Mouse (Mus musculus): Measurements from ENCODE around the gene Fam170b. TPM values are rescaled to one million over a fixed set of nuclear protein-coding genes. Genes with fewer than 3 reads are reported as not detected.

The Fam170b gene
- polyA plus RNA-seq, 1 experiment, result not detected

GRCm38 (mm10) chr14:32801016-32801661 is 32.6 kb upstream of the Fam170b start:
- no peak for DNase-seq
- Histone ChIP-seq H3K4me3 (replicated peaks; ENCODE audit: extremely low read depth, low read depth, low read length) (no peak overlapping the region), H3K4me1 (ENCODE audit: control insufficient read depth, insufficient read depth, low read length) (no peaks in the 10 kb centered on the region)
- WGBS, result 60% methylated on average over 11 of the region's 11 CpGs
- TF ChIP-seq CTCF (IDR thresholded peaks at IDR 0.05; ENCODE audit: insufficient read depth, low read length) (peak; percentile 43), POLR2A (IDR thresholded peaks at IDR 0.05; ENCODE audit: borderline replicate concordance, extremely low read depth, low read depth, low read length) (no peak)

DNA sequence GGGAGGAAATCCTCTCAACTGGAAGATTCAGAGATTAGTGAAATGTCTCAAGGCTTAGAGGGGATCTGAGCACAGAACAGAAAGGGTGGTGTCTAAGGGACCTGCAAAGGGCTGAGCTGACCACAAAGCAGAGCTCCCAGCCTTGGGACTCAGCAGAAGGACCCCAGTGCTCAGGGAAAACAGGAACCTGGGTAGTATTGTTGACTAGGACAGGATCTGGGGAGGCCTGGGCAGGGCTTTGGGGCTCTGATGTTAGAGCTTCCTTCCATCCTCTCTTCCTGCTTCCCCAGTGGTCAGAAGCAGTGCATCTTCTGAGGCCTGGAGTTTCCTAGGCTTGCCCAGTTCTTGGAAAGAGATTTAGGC is 32.1 kb upstream of the Fam170b start:
- Histone ChIP-seq H3K4me3 (replicated peaks; ENCODE audit: extremely low read depth, low read depth, low read length) (no peak overlapping the region), H3K4me1 (ENCODE audit: control insufficient read depth, insufficient read depth, low read length) (no peaks in the 10 kb centered on the region)
- DNase-seq, result no peak
- TF ChIP-seq POLR2A (IDR thresholded peaks at IDR 0.05; ENCODE audit: borderline replicate concordance, extremely low read depth, low read depth, low read length) (no peak), CTCF (IDR thresholded peaks at IDR 0.05; ENCODE audit: insufficient read depth, low read length) (no peak)

GRCm38 (mm10) chr14:32810111-32810510 is 23.7 kb upstream of the Fam170b start:
- H3K4me1 ChIP-seq (ENCODE audit: control insufficient read depth, insufficient read depth, low read length), result no peaks in the 10 kb centered on the region
- TF ChIP-seq CTCF (IDR thresholded peaks at IDR 0.05; ENCODE audit: insufficient read depth, low read length) (no peak), POLR2A (IDR thresholded peaks at IDR 0.05; ENCODE audit: borderline replicate concordance, extremely low read depth, low read depth, low read length) (no peak)
- no peak for DNase-seq
- H3K4me3 ChIP-seq (replicated peaks; ENCODE audit: extremely low read depth, low read depth, low read length), result no peak overlapping the region

GRCm38 (mm10) chr14:32812429-32812828 is 21.3 kb upstream of the Fam170b start:
- TF ChIP-seq POLR2A (IDR thresholded peaks at IDR 0.05; ENCODE audit: borderline replicate concordance, extremely low read depth, low read depth, low read length) (no peak), CTCF (IDR thresholded peaks at IDR 0.05; ENCODE audit: insufficient read depth, low read length) (no peak)
- no peaks in the 10 kb centered on the region for H3K4me1 ChIP-seq (ENCODE audit: control insufficient read depth, insufficient read depth, low read length)
- WGBS, result 53% methylated on average over 6 of the region's 6 CpGs
- H3K4me3 ChIP-seq (replicated peaks; ENCODE audit: extremely low read depth, low read depth, low read length), result no peak overlapping the region
- DNase-seq, result no peak

DNA sequence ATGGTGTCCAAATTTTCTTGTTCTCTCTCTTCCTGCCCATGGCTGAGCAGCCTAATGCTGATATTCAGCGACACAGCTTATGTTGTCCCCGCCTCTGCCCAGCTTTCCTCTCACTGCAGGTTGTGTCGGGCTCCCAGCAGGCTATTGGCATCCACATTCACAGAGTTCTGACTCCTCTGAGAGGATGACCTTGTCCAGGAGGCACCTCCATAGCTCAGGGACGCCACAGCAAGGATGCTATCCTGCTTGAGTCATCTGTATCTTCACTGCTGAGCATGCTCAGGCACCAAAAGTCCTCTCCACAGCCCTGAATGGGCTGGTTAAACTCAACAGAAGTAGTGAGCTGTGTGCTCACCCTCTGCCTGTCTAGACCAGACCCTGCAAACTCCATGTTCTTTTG is 18.8 kb upstream of the Fam170b start:
- WGBS, result 62% methylated on average over 4 of the region's 4 CpGs
- TF ChIP-seq CTCF (IDR thresholded peaks at IDR 0.05; ENCODE audit: insufficient read depth, low read length) (no peak), POLR2A (IDR thresholded peaks at IDR 0.05; ENCODE audit: borderline replicate concordance, extremely low read depth, low read depth, low read length) (no peak)
- Histone ChIP-seq H3K4me3 (replicated peaks; ENCODE audit: extremely low read depth, low read depth, low read length) (no peak overlapping the region), H3K4me1 (ENCODE audit: control insufficient read depth, insufficient read depth, low read length) (no peaks in the 10 kb centered on the region)
- no peak for DNase-seq

- TF ChIP-seq POLR2A (IDR thresholded peaks at IDR 0.05; ENCODE audit: borderline replicate concordance, extremely low read depth, low read depth, low read length) (no peak), CTCF (IDR thresholded peaks at IDR 0.05; ENCODE audit: insufficient read depth, low read length) (no peak)
- Histone ChIP-seq H3K4me3 (replicated peaks; ENCODE audit: extremely low read depth, low read depth, low read length) (no peak overlapping the region), H3K4me1 (ENCODE audit: control insufficient read depth, insufficient read depth, low read length) (no peaks in the 10 kb centered on the region)
- no peak for DNase-seq
- 58% methylated on average over 4 of the region's 4 CpGs for WGBS
These were observed 17.2 kb upstream of the Fam170b start for GRCm38 (mm10) chr14:32816533-32816932.

DNA sequence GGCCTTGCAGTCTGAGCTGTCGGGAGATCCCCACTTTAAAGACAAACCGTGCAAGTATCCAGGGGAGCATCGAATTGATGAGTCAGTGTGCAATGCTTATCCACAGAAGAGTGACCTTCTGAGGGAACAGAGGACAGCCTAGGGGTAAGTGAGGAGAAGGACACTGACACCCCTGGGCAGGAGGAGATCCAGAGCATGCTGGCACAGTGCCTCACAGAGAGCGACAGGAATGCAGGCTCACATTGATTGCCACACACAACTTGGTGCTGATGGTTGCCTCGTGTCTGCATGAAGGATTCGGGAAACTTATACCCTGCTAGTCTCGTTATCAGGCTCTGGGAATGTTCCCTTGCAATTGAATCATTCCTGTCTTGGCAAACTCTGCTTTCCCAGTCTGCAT is 16.5 kb upstream of the Fam170b start:
- H3K4me3 ChIP-seq (replicated peaks; ENCODE audit: extremely low read depth, low read depth, low read length), result no peak overlapping the region
- H3K4me1 ChIP-seq (ENCODE audit: control insufficient read depth, insufficient read depth, low read length), result no peaks in the 10 kb centered on the region
- no peak for DNase-seq
- TF ChIP-seq CTCF (IDR thresholded peaks at IDR 0.05; ENCODE audit: insufficient read depth, low read length), result no peak
- no peak for TF ChIP-seq POLR2A (IDR thresholded peaks at IDR 0.05; ENCODE audit: borderline replicate concordance, extremely low read depth, low read depth, low read length)
- WGBS, result 63% methylated on average over 7 of the region's 7 CpGs

- no peak overlapping the region for H3K4me3 ChIP-seq (replicated peaks; ENCODE audit: extremely low read depth, low read depth, low read length)
- no peak for DNase-seq
- 38% methylated on average over 1 of the region's 1 CpGs for WGBS
- H3K4me1 ChIP-seq (ENCODE audit: control insufficient read depth, insufficient read depth, low read length), result no peaks in the 10 kb centered on the region
- no peak for TF ChIP-seq POLR2A (IDR thresholded peaks at IDR 0.05; ENCODE audit: borderline replicate concordance, extremely low read depth, low read depth, low read length)
- no peak for TF ChIP-seq CTCF (IDR thresholded peaks at IDR 0.05; ENCODE audit: insufficient read depth, low read length)
These were observed 14.5 kb upstream of the Fam170b start for GRCm38 (mm10) chr14:32819297-32819696.

DNA sequence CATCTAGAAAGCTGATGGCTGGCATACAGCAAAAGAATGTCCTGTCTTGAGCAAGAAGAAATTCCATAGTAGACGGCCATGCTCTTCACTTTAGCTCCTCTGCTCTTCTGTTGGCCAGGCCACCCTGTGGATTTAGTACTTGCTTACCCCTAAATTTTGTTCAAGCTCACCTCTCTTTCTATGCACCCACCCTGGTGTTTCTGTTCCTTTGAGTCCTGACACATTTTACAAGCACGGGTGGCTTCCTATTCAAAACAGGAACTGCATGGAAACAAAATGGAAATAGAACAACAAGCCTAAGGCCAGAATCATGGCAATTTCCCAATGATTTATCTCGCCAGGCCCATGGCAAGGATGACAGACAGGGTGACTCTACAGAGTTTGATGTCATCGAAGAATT is 10.9 kb upstream of the Fam170b start:
- no peak for TF ChIP-seq POLR2A (IDR thresholded peaks at IDR 0.05; ENCODE audit: borderline replicate concordance, extremely low read depth, low read depth, low read length)
- no peak for TF ChIP-seq CTCF (IDR thresholded peaks at IDR 0.05; ENCODE audit: insufficient read depth, low read length)
- peaks cover 10% of the 10 kb centered on the region for H3K4me1 ChIP-seq (ENCODE audit: control insufficient read depth, insufficient read depth, low read length)
- no peak overlapping the region for H3K4me3 ChIP-seq (replicated peaks; ENCODE audit: extremely low read depth, low read depth, low read length)
- WGBS, result 73% methylated on average over 4 of the region's 4 CpGs
- no peak for DNase-seq

- TF ChIP-seq POLR2A (IDR thresholded peaks at IDR 0.05; ENCODE audit: borderline replicate concordance, extremely low read depth, low read depth, low read length), result no peak
- TF ChIP-seq CTCF (IDR thresholded peaks at IDR 0.05; ENCODE audit: insufficient read depth, low read length), result no peak
- no peak for DNase-seq
- Histone ChIP-seq H3K4me1 (ENCODE audit: control insufficient read depth, insufficient read depth, low read length) (peaks cover 17% of the 10 kb centered on the region), H3K4me3 (replicated peaks; ENCODE audit: extremely low read depth, low read depth, low read length) (no peak overlapping the region)
- WGBS, result 35% methylated on average over 3 of the region's 3 CpGs
These were observed 9.9 kb upstream of the Fam170b start for GRCm38 (mm10) chr14:32823861-32824260.

All from lung, adult 2 months (tissue).